Mouse (Mus musculus) layer of hippocampus, adult 9-10 months (tissue): ENCODE measurements around the gene Stx5a.

Experiments used
- DNase-seq: peaks from one replicate; pipeline ENCODE4 v3.0.0; 2022; ENCODE audit warnings: low spot score

Gene Stx5a

GRCm38 (mm10) chr19:8745382-8745781 lies 4.2 kb downstream of the Stx5a start:
- no peak for DNase-seq

GRCm38 (mm10) chr19:8747368-8747767 lies 6.2 kb downstream of the Stx5a start:
- DNase-seq, result no peak

- no peak for DNase-seq
Measured at GRCm38 (mm10) chr19:8755652-8756051, 14.4 kb downstream of the Stx5a start.

GRCm38 (mm10) chr19:8756635-8757387 lies 15.6 kb downstream of the Stx5a start, which contains the start of gene Nxf1:
Nxf1 (plus strand) TSS chr19:8757073.
- DNase-seq, result peak; percentile 65

- no peak for DNase-seq
Measured at GRCm38 (mm10) chr19:8757471-8757998, 16.3 kb downstream of the Stx5a start.

- DNase-seq, result no peak
Measured at GRCm38 (mm10) chr19:8758899-8759298, 17.7 kb downstream of the Stx5a start.

GRCm38 (mm10) chr19:8760757-8761156 lies 19.5 kb downstream of the Stx5a start:
- no peak for DNase-seq

- DNase-seq, result no peak
Measured at GRCm38 (mm10) chr19:8763276-8763675, 22.1 kb downstream of the Stx5a start.

GRCm38 (mm10) chr19:8765562-8765961 lies 24.3 kb downstream of the Stx5a start:
- no peak for DNase-seq

GRCm38 (mm10) chr19:8770567-8771270 lies 29.5 kb downstream of the Stx5a start, which contains the start of gene Tmem223:
Tmem223 (plus strand) TSS chr19:8770996.
- DNase-seq, result peak; percentile 56

- no peak for DNase-seq
Measured at GRCm38 (mm10) chr19:8772996-8773395, 31.8 kb downstream of the Stx5a start.

GRCm38 (mm10) chr19:8773409-8773808 lies 32.2 kb downstream of the Stx5a start:
- no peak for DNase-seq

- peak; percentile 91 for DNase-seq
Measured at GRCm38 (mm10) chr19:8774086-8774835, 33.0 kb downstream of the Stx5a start, which contains the start of gene Tmem179b. Tmem179b (minus strand) TSS chr19:8774467.

GRCm38 (mm10) chr19:8774951-8775421 lies 33.8 kb downstream of the Stx5a start:
- DNase-seq, result no peak

- DNase-seq, result peak; percentile 94
Measured at GRCm38 (mm10) chr19:8786008-8786781, 45.0 kb downstream of the Stx5a start, which contains the start of gene Taf6l. Taf6l (minus strand) TSS chr19:8786417.

GRCm38 (mm10) chr19:8788521-8788920 lies 47.3 kb downstream of the Stx5a start:
- DNase-seq, result no peak

GRCm38 (mm10) chr19:8789171-8789570 lies 48.0 kb downstream of the Stx5a start:
- DNase-seq, result no peak

- no peak for DNase-seq
Measured at GRCm38 (mm10) chr19:8790171-8790570, 49.0 kb downstream of the Stx5a start.

- DNase-seq, result peak; percentile 79
Measured at GRCm38 (mm10) chr19:8798264-8798946, 57.2 kb downstream of the Stx5a start, which contains the start of gene Polr2g. Polr2g (minus strand) TSS chr19:8798577.

- DNase-seq, result no peak
Measured at GRCm38 (mm10) chr19:8798947-8799315, 57.7 kb downstream of the Stx5a start.
